Mouse (Mus musculus) cerebellum, postnatal 36 days (tissue): ENCODE results near the gene Gm49711.
A peak's percentile ranks its signal among the peaks of the same experiment; 100 is the strongest.
"Not testable (repeated sequence)": the region's sequence is repeated elsewhere in the genome, so short reads cannot be mapped to it uniquely, and the experiment has no call there.

Experiments
- DNase-seq, 2 experiments: peaks; one replicate each; pipeline ENCODE4 v3.0.0; 2021 to 2022; ENCODE audit warnings: mixed read lengths in 2 of 2

The Gm49711 gene

GRCm38 (mm10) chr16:92195094-92195493, 137.0 kb downstream of the Gm49711 start:
- no peak for DNase-seq

GRCm38 (mm10) chr16:92196741-92197331, 138.7 kb downstream of the Gm49711 start:
- DNase-seq = peak in 1 of 2 experiments; percentile 3

- no peak for DNase-seq
Observed at GRCm38 (mm10) chr16:92200615-92201014, 142.5 kb downstream of the Gm49711 start.

- DNase-seq = no peak
Observed at GRCm38 (mm10) chr16:92203599-92203998, 145.5 kb downstream of the Gm49711 start.

- DNase-seq = no peak
Observed at GRCm38 (mm10) chr16:92209291-92209781, 151.2 kb downstream of the Gm49711 start.

GRCm38 (mm10) chr16:92210316-92210715, 152.2 kb downstream of the Gm49711 start:
- not testable (repeated sequence) for DNase-seq

- DNase-seq = not testable (repeated sequence)
Observed at GRCm38 (mm10) chr16:92213911-92214310, 155.8 kb downstream of the Gm49711 start.

GRCm38 (mm10) chr16:92215599-92216390, 157.7 kb downstream of the Gm49711 start:
- no peak for DNase-seq

- DNase-seq = no peak
Observed at GRCm38 (mm10) chr16:92220754-92221153, 162.6 kb downstream of the Gm49711 start.

GRCm38 (mm10) chr16:92228332-92228919, 170.3 kb downstream of the Gm49711 start:
- no peak for DNase-seq

GRCm38 (mm10) chr16:92230476-92230931, 172.4 kb downstream of the Gm49711 start:
- no peak for DNase-seq

GRCm38 (mm10) chr16:92234530-92234929, 176.4 kb downstream of the Gm49711 start:
- no peak for DNase-seq

GRCm38 (mm10) chr16:92235222-92235621, 177.1 kb downstream of the Gm49711 start:
- no peak for DNase-seq
